Mouse (Mus musculus): ENCODE measurements at regions not wholly inside any gene's neighbourhood (a gene's known extent, or its start where the extent isn't known, plus 50 kb on each side); places are given as distances from the start of the nearest gene placed in this dataset.

- no peaks in the 10 kb centered on the region for H3K36me3 ChIP-seq (replicated peaks)
- no peak overlapping the region for H3K4me3 ChIP-seq (replicated peaks)
- 60% methylated on average over 11 of the region's 11 CpGs for WGBS (ENCODE audit: insufficient replicate concordance)
- no peak overlapping the region for H3K27ac ChIP-seq (replicated peaks)
- no peaks in the 10 kb centered on the region for H3K4me1 ChIP-seq (replicated peaks)
- no peak overlapping the region for H3K4me2 ChIP-seq
- H3K9me3 ChIP-seq (replicated peaks) = no peaks in the 10 kb centered on the region
- H3K27me3 ChIP-seq = no peaks in the 10 kb centered on the region
- no peak for ATAC-seq (ENCODE audit: insufficient read depth)
- H3K9ac ChIP-seq = no peak overlapping the region
These were observed 181.1 kb downstream of the Wdr11 start for GRCm38 (mm10) chr7:129772540-129773331.

GRCm38 (mm10) chr7:129774261-129774861 lies 182.7 kb downstream of the Wdr11 start:
- no peaks in the 10 kb centered on the region for H3K4me1 ChIP-seq (replicated peaks)
- WGBS (ENCODE audit: insufficient replicate concordance) = 19% methylated on average over 17 of the region's 17 CpGs
- no peaks in the 10 kb centered on the region for H3K9me3 ChIP-seq (replicated peaks)
- no peak overlapping the region for H3K4me3 ChIP-seq (replicated peaks)
- H3K9ac ChIP-seq = no peak overlapping the region
- H3K4me2 ChIP-seq = peak overlapping the region; percentile 10; the same call in 1 of the 2 replicates
- ATAC-seq (ENCODE audit: insufficient read depth) = no peak
- H3K27ac ChIP-seq (replicated peaks) = no peak overlapping the region
- no peaks in the 10 kb centered on the region for H3K27me3 ChIP-seq
- no peaks in the 10 kb centered on the region for H3K36me3 ChIP-seq (replicated peaks)

GRCm38 (mm10) chr7:129775189-129775588 lies 183.5 kb downstream of the Wdr11 start:
- Histone ChIP-seq H3K4me2 (no peak overlapping the region), H3K9ac (no peak overlapping the region), H3K4me3 (replicated peaks) (no peak overlapping the region), H3K27ac (replicated peaks) (no peak overlapping the region), H3K27me3 (no peaks in the 10 kb centered on the region), H3K36me3 (replicated peaks) (no peaks in the 10 kb centered on the region), H3K9me3 (replicated peaks) (no peaks in the 10 kb centered on the region), H3K4me1 (replicated peaks) (no peaks in the 10 kb centered on the region)
- ATAC-seq (ENCODE audit: insufficient read depth) = no peak
- WGBS (ENCODE audit: insufficient replicate concordance) = 72% methylated on average over 11 of the region's 11 CpGs

- H3K36me3 ChIP-seq (replicated peaks) = no peaks in the 10 kb centered on the region
- H3K9ac ChIP-seq = no peak overlapping the region
- H3K27me3 ChIP-seq = no peaks in the 10 kb centered on the region
- H3K9me3 ChIP-seq (replicated peaks) = no peaks in the 10 kb centered on the region
- no peak overlapping the region for H3K4me3 ChIP-seq (replicated peaks)
- H3K4me1 ChIP-seq (replicated peaks) = no peaks in the 10 kb centered on the region
- ATAC-seq (ENCODE audit: insufficient read depth) = no peak
- H3K4me2 ChIP-seq = no peak overlapping the region
- 56% methylated on average over 13 of the region's 13 CpGs for WGBS (ENCODE audit: insufficient replicate concordance)
- H3K27ac ChIP-seq (replicated peaks) = no peak overlapping the region
These were observed 187.3 kb downstream of the Wdr11 start for GRCm38 (mm10) chr7:129778842-129779421.

- 52% methylated on average over 6 of the region's 6 CpGs for WGBS (ENCODE audit: insufficient replicate concordance)
These were observed 188.3 kb downstream of the Wdr11 start for GRCm38 (mm10) chr7:129779939-129780338.

GRCm38 (mm10) chr7:129781756-129782155 lies 190.1 kb downstream of the Wdr11 start:
- Histone ChIP-seq H3K27ac (replicated peaks) (no peak overlapping the region), H3K9ac (no peak overlapping the region), H3K36me3 (replicated peaks) (no peaks in the 10 kb centered on the region), H3K9me3 (replicated peaks) (no peaks in the 10 kb centered on the region), H3K4me2 (no peak overlapping the region), H3K27me3 (no peaks in the 10 kb centered on the region), H3K4me3 (replicated peaks) (no peak overlapping the region), H3K4me1 (replicated peaks) (no peaks in the 10 kb centered on the region)
- WGBS (ENCODE audit: insufficient replicate concordance) = 55% methylated on average over 3 of the region's 3 CpGs
- ATAC-seq (ENCODE audit: insufficient read depth) = no peak

More at GRCm38 (mm10) chr7:129779939-129780338, 188.3 kb downstream of the Wdr11 start:
- H3K9ac ChIP-seq = no peak overlapping the region
- no peaks in the 10 kb centered on the region for H3K36me3 ChIP-seq (replicated peaks)
- H3K27me3 ChIP-seq = no peaks in the 10 kb centered on the region
- H3K9me3 ChIP-seq (replicated peaks) = no peaks in the 10 kb centered on the region
- no peak overlapping the region for H3K4me3 ChIP-seq (replicated peaks)
- H3K4me2 ChIP-seq = no peak overlapping the region
- H3K4me1 ChIP-seq (replicated peaks) = no peaks in the 10 kb centered on the region
- no peak for ATAC-seq (ENCODE audit: insufficient read depth)
- H3K27ac ChIP-seq (replicated peaks) = no peak overlapping the region

GRCm38 (mm10) chr7:129784966-129785365 lies 193.3 kb downstream of the Wdr11 start:
- 66% methylated on average over 4 of the region's 4 CpGs for WGBS (ENCODE audit: insufficient replicate concordance)
- H3K27me3 ChIP-seq = no peaks in the 10 kb centered on the region
- no peak overlapping the region for H3K27ac ChIP-seq (replicated peaks)
- H3K36me3 ChIP-seq (replicated peaks) = no peaks in the 10 kb centered on the region
- no peak for ATAC-seq (ENCODE audit: insufficient read depth)
- H3K9me3 ChIP-seq (replicated peaks) = no peaks in the 10 kb centered on the region
- H3K9ac ChIP-seq = no peak overlapping the region
- no peak overlapping the region for H3K4me3 ChIP-seq (replicated peaks)
- no peaks in the 10 kb centered on the region for H3K4me1 ChIP-seq (replicated peaks)
- H3K4me2 ChIP-seq = no peak overlapping the region

GRCm38 (mm10) chr7:129787011-129787410 lies 195.3 kb downstream of the Wdr11 start:
- Histone ChIP-seq H3K4me1 (replicated peaks) (no peaks in the 10 kb centered on the region), H3K36me3 (replicated peaks) (no peaks in the 10 kb centered on the region), H3K27ac (replicated peaks) (no peak overlapping the region), H3K4me3 (replicated peaks) (no peak overlapping the region), H3K27me3 (no peaks in the 10 kb centered on the region), H3K4me2 (no peak overlapping the region), H3K9ac (no peak overlapping the region), H3K9me3 (replicated peaks) (no peaks in the 10 kb centered on the region)
- ATAC-seq (ENCODE audit: insufficient read depth) = no peak
- WGBS (ENCODE audit: insufficient replicate concordance) = 56% methylated on average over 2 of the region's 2 CpGs

GRCm38 (mm10) chr7:129787736-129788135 lies 196.1 kb downstream of the Wdr11 start:
- no peak overlapping the region for H3K27ac ChIP-seq (replicated peaks)
- no peaks in the 10 kb centered on the region for H3K27me3 ChIP-seq
- no peak overlapping the region for H3K4me3 ChIP-seq (replicated peaks)
- no peak for ATAC-seq (ENCODE audit: insufficient read depth)
- H3K36me3 ChIP-seq (replicated peaks) = no peaks in the 10 kb centered on the region
- H3K4me2 ChIP-seq = no peak overlapping the region
- no peaks in the 10 kb centered on the region for H3K4me1 ChIP-seq (replicated peaks)
- no peaks in the 10 kb centered on the region for H3K9me3 ChIP-seq (replicated peaks)
- WGBS (ENCODE audit: insufficient replicate concordance) = 47% methylated on average over 2 of the region's 2 CpGs
- H3K9ac ChIP-seq = no peak overlapping the region

- H3K4me1 ChIP-seq (replicated peaks) = no peaks in the 10 kb centered on the region
- H3K27me3 ChIP-seq = no peaks in the 10 kb centered on the region
- no peak overlapping the region for H3K4me3 ChIP-seq (replicated peaks)
- ATAC-seq (ENCODE audit: insufficient read depth) = no peak
- no peak overlapping the region for H3K4me2 ChIP-seq
- H3K27ac ChIP-seq (replicated peaks) = no peak overlapping the region
- no peaks in the 10 kb centered on the region for H3K36me3 ChIP-seq (replicated peaks)
- no peaks in the 10 kb centered on the region for H3K9me3 ChIP-seq (replicated peaks)
- WGBS (ENCODE audit: insufficient replicate concordance) = 44% methylated on average over 6 of the region's 6 CpGs
- no peak overlapping the region for H3K9ac ChIP-seq
These were observed 197.8 kb downstream of the Wdr11 start for GRCm38 (mm10) chr7:129789461-129789860.

GRCm38 (mm10) chr7:129790590-129791449 lies 199.2 kb downstream of the Wdr11 start:
- no peak overlapping the region for H3K27ac ChIP-seq (replicated peaks)
- no peaks in the 10 kb centered on the region for H3K27me3 ChIP-seq
- no peaks in the 10 kb centered on the region for H3K36me3 ChIP-seq (replicated peaks)
- WGBS (ENCODE audit: insufficient replicate concordance) = 40% methylated on average over 6 of the region's 6 CpGs
- H3K9ac ChIP-seq = no peak overlapping the region
- no peak overlapping the region for H3K4me2 ChIP-seq
- H3K4me1 ChIP-seq (replicated peaks) = no peaks in the 10 kb centered on the region
- no peak for ATAC-seq (ENCODE audit: insufficient read depth)
- no peaks in the 10 kb centered on the region for H3K9me3 ChIP-seq (replicated peaks)
- no peak overlapping the region for H3K4me3 ChIP-seq (replicated peaks)
